In genomic region chr8:84909162-84909767, GRCm38 (mm10) we compare ENCODE assay signal across 8 mouse cellular contexts. TPM values are rescaled to one million over a fixed set of nuclear protein-coding genes. Genes with fewer than 3 reads are reported as not detected.
A peak's percentile ranks its signal among the peaks of the same experiment; 100 is the strongest.
DNase-seq lines count a peak whose midpoint lies in the region; ATAC-seq and TF ChIP-seq lines count a peak whose summit lies in the region.

No protein-coding gene starts in this region.

- no peak for TF ChIP-seq POLR2A in bone marrow macrophage, adult 2 months (IDR thresholded peaks at IDR 0.05; ENCODE audit: borderline replicate concordance, low read depth, low read length)

- no peak overlapping the region for H3K27ac ChIP-seq in kidney, embryonic 15.5 days
- peak overlapping the region; percentile 91 for H3K27ac ChIP-seq in bone marrow macrophage, adult 2 months (ENCODE audit: insufficient read depth, low read depth, low read length)
- H3K27ac ChIP-seq in hindbrain, embryonic 11.5 days (ENCODE audit: low read depth, low read length) = no peak overlapping the region
- no peak overlapping the region for H3K27ac ChIP-seq in midbrain, embryonic 12.5 days (replicated peaks)

- H3K9me3 ChIP-seq in kidney, embryonic 15.5 days (replicated peaks) = no peaks in the 10 kb centered on the region
- H3K9me3 ChIP-seq in hindbrain, embryonic 11.5 days (ENCODE audit: control insufficient read depth, low read length) = no peaks in the 10 kb centered on the region; the same call in 1 of the 2 replicates
- peaks cover 2% of the 10 kb centered on the region; the same call in 1 of the 2 replicates for H3K9me3 ChIP-seq in midbrain, embryonic 12.5 days

- no peak; the same call in 1 of the 2 replicates for ATAC-seq in kidney, embryonic 15.5 days (replicated peaks; ENCODE audit: low FRiP score)
- ATAC-seq in hindbrain, embryonic 11.5 days (ENCODE audit: low FRiP score) = 0 out of 2 replicates have a peak, but pooled peaks have one; percentile 11
- ATAC-seq in midbrain, embryonic 12.5 days (ENCODE audit: low FRiP score, low read depth) = peak; percentile 6; the same call in 1 of the 2 replicates
- ATAC-seq in cerebellum, adult (ENCODE audit: insufficient number of reproducible peaks, low FRiP score, low TSS enrichment) = no peak

- peak overlapping the region; percentile 59 for H3K9ac ChIP-seq in kidney, embryonic 15.5 days
- H3K9ac ChIP-seq in hindbrain, embryonic 11.5 days (ENCODE audit: low read depth, low read length) = 0 out of 2 replicates have a peak overlapping the region, but pooled peaks have one; percentile 52
- H3K9ac ChIP-seq in midbrain, embryonic 12.5 days (replicated peaks) = peak overlapping the region; percentile 65

- no peak for DNase-seq in kidney, postnatal 14 days
- DNase-seq in hindbrain, embryonic 11.5 days (ENCODE audit: low spot score) = no peak
- no peak for DNase-seq in gastrocnemius, postnatal 10 days
- no peak for DNase-seq in thymus, postnatal 10 days (ENCODE audit: low spot score in 2 of 2)

- H3K27me3 ChIP-seq in kidney, embryonic 15.5 days = peaks cover 47% of the 10 kb centered on the region
- peaks cover 46% of the 10 kb centered on the region for H3K27me3 ChIP-seq in hindbrain, embryonic 11.5 days (ENCODE audit: control insufficient read depth, insufficient read depth, low read length)
- peaks cover 71% of the 10 kb centered on the region for H3K27me3 ChIP-seq in midbrain, embryonic 12.5 days

- peak overlapping the region; percentile 91 for H3K4me2 ChIP-seq in kidney, embryonic 15.5 days
- peak overlapping the region; percentile 75 for H3K4me2 ChIP-seq in hindbrain, embryonic 11.5 days (replicated peaks; ENCODE audit: low read depth, low read length)
- H3K4me2 ChIP-seq in midbrain, embryonic 12.5 days (replicated peaks) = peak overlapping the region; percentile 73

- WGBS in kidney, embryonic 15.5 days = 46% methylated on average over 20 of the region's 20 CpGs
- 51% methylated on average over 20 of the region's 20 CpGs for WGBS in hindbrain, embryonic 11.5 days
- WGBS in midbrain, embryonic 12.5 days = 48% methylated on average over 20 of the region's 20 CpGs

- peaks cover 27% of the 10 kb centered on the region for H3K4me1 ChIP-seq in kidney, embryonic 15.5 days
- H3K4me1 ChIP-seq in bone marrow macrophage, adult 2 months (ENCODE audit: control insufficient read depth, insufficient read depth, low read length) = peaks cover 15% of the 10 kb centered on the region
- 0 out of 2 replicates have a peak, but pooled peaks cover 7% of the 10 kb centered on the region for H3K4me1 ChIP-seq in hindbrain, embryonic 11.5 days (replicated peaks; ENCODE audit: control insufficient read depth, insufficient read depth, low read length)
- peaks cover 18% of the 10 kb centered on the region for H3K4me1 ChIP-seq in midbrain, embryonic 12.5 days

- H3K36me3 ChIP-seq in kidney, embryonic 15.5 days = no peaks in the 10 kb centered on the region
- no peaks in the 10 kb centered on the region for H3K36me3 ChIP-seq in hindbrain, embryonic 11.5 days (ENCODE audit: control insufficient read depth, insufficient read depth, low read length)
- H3K36me3 ChIP-seq in midbrain, embryonic 12.5 days = peaks cover 31% of the 10 kb centered on the region

- no peak for TF ChIP-seq CTCF in bone marrow macrophage, adult 2 months (IDR thresholded peaks at IDR 0.05; ENCODE audit: low read depth, low read length)

- peak overlapping the region; percentile 59 for H3K4me3 ChIP-seq in kidney, embryonic 15.5 days (replicated peaks)
- peak overlapping the region; percentile 94 for H3K4me3 ChIP-seq in bone marrow macrophage, adult 2 months (ENCODE audit: insufficient read depth, low read length)
- H3K4me3 ChIP-seq in hindbrain, embryonic 11.5 days (ENCODE audit: low read depth, low read length) = peak overlapping the region; percentile 41
- peak overlapping the region; percentile 51 for H3K4me3 ChIP-seq in midbrain, embryonic 12.5 days

RNA-seq across cellular contexts. Expression of gene Dnase2a, which starts 0.9 kb away (rescaled TPM):
- polyA plus RNA-seq in kidney, embryonic 15.5 days (2015; fragmentation: Nextera tagmentation; extraction: Ambion mirVana) = 8.3 and 8.6 TPM in 2 replicates
- 109 and 119 TPM in 2 replicates for polyA plus RNA-seq in bone marrow macrophage, adult 2 months (2012; ENCODE audit: insufficient read depth, insufficient read length, missing spikeins)
- polyA plus RNA-seq in hindbrain, embryonic 11.5 days (2014; fragmentation: Nextera tagmentation; extraction: Ambion mirVana) = 5.8 and 6.4 TPM in 2 replicates
- polyA plus RNA-seq in midbrain, embryonic 12.5 days (2016; fragmentation: Nextera tagmentation; extraction: Ambion mirVana) = 8.9 and 9.4 TPM in 2 replicates
- 1 to 10 TPM; 5.7 to 6.2 TPM for total RNA-seq in gastrocnemius, postnatal 10 days (2021)

RNA-seq across cellular contexts. Expression of gene Klf1, which starts 7.5 kb away (rescaled TPM):
- 3.4 and 7.2 TPM in 2 replicates for polyA plus RNA-seq in kidney, embryonic 15.5 days (2015; fragmentation: Nextera tagmentation; extraction: Ambion mirVana)
- polyA plus RNA-seq in bone marrow macrophage, adult 2 months (2012; ENCODE audit: insufficient read depth, insufficient read length, missing spikeins) = not detected in 2 replicates
- 12.0 and 14.8 TPM in 2 replicates for polyA plus RNA-seq in hindbrain, embryonic 11.5 days (2014; fragmentation: Nextera tagmentation; extraction: Ambion mirVana)
- 4.3 and 4.5 TPM in 2 replicates for polyA plus RNA-seq in midbrain, embryonic 12.5 days (2016; fragmentation: Nextera tagmentation; extraction: Ambion mirVana)
- under 1 TPM in 1 of 2 experiments, not detected in 1; 0.84 TPM for total RNA-seq in gastrocnemius, postnatal 10 days (2021)

RNA-seq across cellular contexts. Expression of gene Gcdh, which starts 15.5 kb away (rescaled TPM):
- 49.8 and 51.2 TPM in 2 replicates for polyA plus RNA-seq in kidney, embryonic 15.5 days (2015; fragmentation: Nextera tagmentation; extraction: Ambion mirVana)
- polyA plus RNA-seq in bone marrow macrophage, adult 2 months (2012; ENCODE audit: insufficient read depth, insufficient read length, missing spikeins) = 13.4 and 17.6 TPM in 2 replicates
- polyA plus RNA-seq in hindbrain, embryonic 11.5 days (2014; fragmentation: Nextera tagmentation; extraction: Ambion mirVana) = 29.2 and 30.5 TPM in 2 replicates
- polyA plus RNA-seq in midbrain, embryonic 12.5 days (2016; fragmentation: Nextera tagmentation; extraction: Ambion mirVana) = 33.1 and 33.9 TPM in 2 replicates
- total RNA-seq in gastrocnemius, postnatal 10 days (2021) = 10 to 100 TPM; 21.1 to 24.1 TPM

RNA-seq across cellular contexts. Expression of gene Mast1, which starts 27.9 kb away (rescaled TPM):
- 0.40 and 0.48 TPM in 2 replicates for polyA plus RNA-seq in kidney, embryonic 15.5 days (2015; fragmentation: Nextera tagmentation; extraction: Ambion mirVana)
- 0.28 and 0.42 TPM in 2 replicates for polyA plus RNA-seq in bone marrow macrophage, adult 2 months (2012; ENCODE audit: insufficient read depth, insufficient read length, missing spikeins)
- polyA plus RNA-seq in hindbrain, embryonic 11.5 days (2014; fragmentation: Nextera tagmentation; extraction: Ambion mirVana) = 10.2 and 11.4 TPM in 2 replicates
- polyA plus RNA-seq in midbrain, embryonic 12.5 days (2016; fragmentation: Nextera tagmentation; extraction: Ambion mirVana) = 29.3 and 34.3 TPM in 2 replicates
- under 1 TPM; 0.20 to 0.45 TPM for total RNA-seq in gastrocnemius, postnatal 10 days (2021)

RNA-seq across cellular contexts. Expression of gene Syce2, which starts 37.4 kb away (rescaled TPM):
- 66.5 and 70.3 TPM in 2 replicates for polyA plus RNA-seq in kidney, embryonic 15.5 days (2015; fragmentation: Nextera tagmentation; extraction: Ambion mirVana)
- polyA plus RNA-seq in bone marrow macrophage, adult 2 months (2012; ENCODE audit: insufficient read depth, insufficient read length, missing spikeins) = 19.4 and 19.6 TPM in 2 replicates
- 51.1 and 57.8 TPM in 2 replicates for polyA plus RNA-seq in hindbrain, embryonic 11.5 days (2014; fragmentation: Nextera tagmentation; extraction: Ambion mirVana)
- 42.1 and 44.9 TPM in 2 replicates for polyA plus RNA-seq in midbrain, embryonic 12.5 days (2016; fragmentation: Nextera tagmentation; extraction: Ambion mirVana)
- total RNA-seq in gastrocnemius, postnatal 10 days (2021) = 1 to 10 TPM; 4.7 to 5.2 TPM

Comparison
In these comparisons a context has a peak if more than half of its experiments do, and no peak if none do; other contexts are left out.
1. ATAC-seq: peak in hindbrain, embryonic 11.5 days (single experiment) and midbrain, embryonic 12.5 days (single experiment); none in kidney, embryonic 15.5 days (single experiment) and cerebellum, adult (single experiment).
2. H3K4me3 ChIP-seq: peak in every context shown above with its lines; median percentile 94 in bone marrow macrophage, adult 2 months; 59 in kidney, embryonic 15.5 days; 51 in midbrain, embryonic 12.5 days; 41 in hindbrain, embryonic 11.5 days.
3. RNA of gene Dnase2a, which starts 0.9 kb away (polyA plus RNA-seq): 109 to 119 TPM in bone marrow macrophage, adult 2 months; 8.9 to 9.4 TPM in midbrain, embryonic 12.5 days, 8.3 to 8.6 TPM in kidney, embryonic 15.5 days and 5.8 to 6.4 TPM in hindbrain, embryonic 11.5 days; every median in the first group is over 10 times any median in the second.
4. Peak in every context shown above with its lines, with median percentiles within 50 percentile points of each other: H3K4me2 ChIP-seq and H3K9ac ChIP-seq.